Mouse (Mus musculus): ENCODE results near the gene Smtnl1. TPM values are rescaled to one million over a fixed set of nuclear protein-coding genes. Genes with fewer than 3 reads are reported as not detected.
A peak's percentile ranks its signal among the peaks of the same experiment; 100 is the strongest.

The Smtnl1 gene
- total RNA-seq (2021) = not detected

DNA sequence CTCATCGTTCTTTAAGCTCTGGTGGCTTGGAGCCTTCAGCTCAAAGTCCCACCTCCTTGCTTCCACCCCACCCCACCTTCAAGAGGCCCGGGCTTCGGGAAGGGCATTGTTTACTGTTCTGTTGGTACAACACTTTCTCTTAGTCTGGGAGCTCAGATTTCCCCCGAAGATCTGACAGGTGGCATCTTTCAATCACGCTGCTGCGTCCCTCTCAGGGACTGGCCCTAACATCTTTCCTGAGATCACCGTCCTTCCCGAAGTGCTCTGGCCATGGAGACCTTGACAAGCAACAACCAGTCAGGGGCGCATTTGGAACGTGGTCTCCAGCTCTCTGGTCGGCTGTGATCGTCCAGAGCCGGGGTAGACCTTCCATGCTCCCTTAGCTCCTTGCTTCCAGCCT is at the start of gene Smtnl1:
Smtnl1 (minus strand) TSS at position 101 of the 400 bp plus-strand sequence.
- DNase-seq = no peak
- intact Hi-C loops (cut with DNase I) = no loop called here

- DNase-seq = no peak
- intact Hi-C loops (cut with DNase I) = no loop called here
Measured at GRCm38 (mm10) chr2:84870623-84871160, 48.2 kb upstream of the Smtnl1 start.

DNA sequence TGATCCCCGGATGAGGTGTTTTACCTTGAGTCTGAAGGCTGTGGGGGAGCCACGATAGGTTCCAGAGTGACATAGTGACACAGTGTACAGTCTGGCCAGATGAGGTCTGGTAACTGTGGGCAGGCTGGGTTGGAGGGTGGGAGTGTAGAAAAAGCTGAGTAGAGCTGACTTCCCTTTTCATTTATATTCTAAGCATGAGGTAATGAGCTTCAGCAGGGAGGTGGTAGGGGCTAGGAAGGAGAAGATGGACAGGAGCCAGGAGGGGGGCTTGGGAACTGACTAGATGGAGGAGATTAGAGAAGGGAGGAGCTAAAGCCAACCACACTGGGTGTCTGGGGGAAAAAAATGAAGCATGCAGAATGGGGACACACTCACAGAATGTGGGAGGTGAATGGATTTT is 46.5 kb upstream of the Smtnl1 start:
- intact Hi-C loops (cut with DNase I) = no loop called here
- DNase-seq = no peak

DNA sequence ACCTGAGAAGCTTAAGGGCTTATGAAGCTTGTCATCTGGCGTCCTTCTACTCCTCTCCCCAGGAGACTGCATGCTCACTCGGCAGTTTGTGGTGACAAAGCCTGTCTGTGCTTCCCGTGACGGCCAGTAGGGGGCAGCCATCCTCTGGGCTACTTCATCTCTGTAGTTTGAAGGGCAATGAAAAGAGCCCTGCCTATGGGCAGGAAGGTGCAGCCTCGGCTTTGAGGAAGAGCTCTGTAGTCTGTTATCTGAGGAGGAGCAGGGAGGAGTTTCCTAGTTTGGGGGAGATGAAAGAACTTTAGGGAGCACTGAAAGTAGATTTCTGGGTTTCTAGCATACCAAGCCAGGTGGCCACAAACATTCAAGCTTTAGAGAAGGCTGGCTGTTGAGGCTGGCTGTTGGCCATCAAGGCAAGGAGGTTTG is 46.1 kb upstream of the Smtnl1 start:
- DNase-seq = peak; percentile 78
- intact Hi-C loops (cut with DNase I) = no loop called here

- intact Hi-C loops (cut with DNase I) = no loop called here
- DNase-seq = peak; percentile 58
Measured at GRCm38 (mm10) chr2:84865616-84866571, 43.4 kb upstream of the Smtnl1 start.

DNA sequence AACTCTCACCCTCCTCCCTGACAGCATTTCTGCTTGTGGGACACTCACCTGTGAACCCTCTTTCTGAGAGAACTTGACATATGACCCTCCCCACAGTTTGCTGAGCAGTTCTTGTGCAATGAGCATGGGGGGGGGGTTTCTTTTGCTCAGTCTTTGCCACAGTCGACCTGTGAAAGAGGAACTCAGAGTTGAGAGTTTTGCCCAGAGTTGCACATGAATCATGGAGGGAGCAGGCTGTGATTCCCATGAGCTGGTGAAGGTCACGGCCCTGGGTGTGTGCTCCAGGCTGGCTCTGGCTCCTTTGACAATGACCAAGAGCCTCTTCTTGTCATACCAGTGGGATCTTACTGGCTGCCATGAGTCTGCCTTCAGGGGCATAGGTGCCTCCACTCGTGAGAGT is 39.8 kb upstream of the Smtnl1 start:
- no peak for DNase-seq
- intact Hi-C loops (cut with DNase I) = no loop called here

- no peak for DNase-seq
- intact Hi-C loops (cut with DNase I) = no loop called here
Measured at GRCm38 (mm10) chr2:84861430-84861829, 39.0 kb upstream of the Smtnl1 start.

GRCm38 (mm10) chr2:84859991-84860780 is 37.7 kb upstream of the Smtnl1 start:
- DNase-seq = no peak
- intact Hi-C loops (cut with DNase I) = no loop called here

- intact Hi-C loops (cut with DNase I) = no loop called here
Measured at GRCm38 (mm10) chr2:84858551-84858950, 36.1 kb upstream of the Smtnl1 start.

GRCm38 (mm10) chr2:84855732-84856131 is 33.3 kb upstream of the Smtnl1 start:
- DNase-seq = peak; percentile 53
- intact Hi-C loops (cut with DNase I) = no loop called here

More at GRCm38 (mm10) chr2:84858551-84858950, 36.1 kb upstream of the Smtnl1 start:
- no peak for DNase-seq

DNA sequence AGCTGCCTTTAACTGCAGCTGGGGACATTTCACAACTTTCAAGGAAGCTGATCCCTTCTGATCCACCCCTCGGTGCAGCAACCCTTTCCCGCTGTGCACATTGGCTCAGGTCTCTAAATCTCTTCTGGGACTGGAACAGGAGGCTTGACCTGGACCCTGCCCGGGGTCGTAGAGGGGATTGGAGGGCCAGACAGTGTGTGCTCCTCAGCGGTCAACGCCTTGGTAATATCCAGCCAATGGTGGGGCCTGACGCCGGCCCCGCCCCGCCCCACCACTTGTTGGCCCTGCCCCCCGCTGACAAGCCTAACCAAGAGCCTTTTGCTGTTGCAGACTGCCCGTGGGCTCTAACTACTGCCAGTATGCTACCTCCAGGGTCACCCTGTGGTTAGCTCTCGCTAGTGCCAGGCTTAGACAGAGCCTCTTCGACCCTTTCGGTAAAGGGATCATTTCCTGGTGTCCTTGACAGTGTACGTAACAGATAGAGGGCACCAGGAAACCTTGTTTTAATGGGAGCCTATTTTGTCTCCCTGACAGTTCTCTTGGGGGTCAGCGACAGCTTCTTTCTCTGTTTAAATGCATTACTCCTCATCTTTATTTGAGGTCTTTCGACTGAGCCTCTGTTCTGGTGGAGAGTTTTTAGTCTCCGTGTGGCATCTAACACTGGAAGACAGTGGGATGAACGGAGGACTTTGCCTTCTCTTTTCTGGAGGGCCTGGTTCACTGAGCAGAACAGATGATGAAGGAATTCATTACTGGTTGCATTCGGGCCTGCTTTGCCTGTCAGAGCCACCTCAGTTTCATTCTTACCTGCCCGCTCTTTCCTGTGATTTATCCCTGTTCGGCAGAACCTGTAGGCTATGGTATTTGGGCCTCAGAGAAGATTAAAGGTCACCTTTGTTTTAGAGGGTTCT is 28.9 kb upstream of the Smtnl1 start:
- intact Hi-C loops (cut with DNase I) = no loop called here
- DNase-seq = no peak

DNA sequence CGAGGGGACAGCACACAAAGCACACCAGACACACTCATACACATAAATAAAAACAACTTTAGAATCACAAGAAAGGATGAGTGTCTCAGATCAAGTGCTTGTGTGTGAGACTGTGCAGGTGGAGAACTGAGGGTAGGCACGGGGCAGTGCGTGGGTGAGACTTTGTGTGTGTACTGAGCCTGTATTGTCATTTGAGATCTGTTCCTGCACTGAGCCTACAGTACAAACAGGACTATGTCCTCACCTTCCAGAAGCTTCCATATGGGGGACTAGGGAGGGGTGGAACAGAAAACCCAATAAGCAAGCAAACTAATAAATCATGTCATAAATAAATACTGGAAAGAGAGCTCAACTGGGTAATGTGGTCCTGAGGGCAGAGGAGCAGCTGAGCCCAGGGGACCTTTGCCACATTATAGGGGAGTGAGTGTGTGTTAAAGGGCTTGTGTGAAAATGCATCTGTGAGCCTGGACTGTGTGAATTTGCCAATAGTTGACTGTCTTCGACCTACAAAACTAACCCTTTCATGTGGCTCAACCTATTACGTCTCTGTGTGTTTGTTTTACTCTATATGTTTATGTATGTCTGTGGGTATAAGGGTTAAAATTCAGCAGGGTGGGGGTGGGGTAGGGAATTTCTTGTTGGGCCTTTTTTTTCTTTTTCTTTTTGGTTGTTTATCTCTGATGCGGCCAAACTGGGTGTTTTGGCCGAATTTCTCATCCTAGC is 28.1 kb upstream of the Smtnl1 start:
- DNase-seq = no peak
- intact Hi-C loops (cut with DNase I) = no loop called here

DNA sequence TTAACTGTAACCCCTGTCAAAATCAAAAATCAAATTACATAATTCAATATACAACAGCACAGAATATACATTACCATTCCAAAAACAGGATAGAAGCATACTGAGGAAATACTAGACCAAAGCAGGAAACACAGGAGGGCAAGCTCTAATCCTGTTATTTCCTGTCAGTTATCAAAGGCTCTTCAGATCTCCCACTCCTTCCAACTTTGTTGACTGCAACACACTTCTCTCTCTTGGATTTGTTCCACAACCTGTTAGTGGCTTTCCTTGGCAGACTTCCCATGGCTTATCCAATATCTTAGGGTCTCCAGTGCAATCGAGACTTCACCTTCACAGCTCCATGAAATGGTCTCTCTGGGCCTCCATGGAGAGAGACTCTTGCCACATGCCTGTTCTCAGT is 22.8 kb upstream of the Smtnl1 start:
- DNase-seq = no peak
- intact Hi-C loops (cut with DNase I) = no loop called here

- intact Hi-C loops (cut with DNase I) = no loop called here
- DNase-seq = no peak
Measured at GRCm38 (mm10) chr2:84843654-84844053, 21.2 kb upstream of the Smtnl1 start.

DNA sequence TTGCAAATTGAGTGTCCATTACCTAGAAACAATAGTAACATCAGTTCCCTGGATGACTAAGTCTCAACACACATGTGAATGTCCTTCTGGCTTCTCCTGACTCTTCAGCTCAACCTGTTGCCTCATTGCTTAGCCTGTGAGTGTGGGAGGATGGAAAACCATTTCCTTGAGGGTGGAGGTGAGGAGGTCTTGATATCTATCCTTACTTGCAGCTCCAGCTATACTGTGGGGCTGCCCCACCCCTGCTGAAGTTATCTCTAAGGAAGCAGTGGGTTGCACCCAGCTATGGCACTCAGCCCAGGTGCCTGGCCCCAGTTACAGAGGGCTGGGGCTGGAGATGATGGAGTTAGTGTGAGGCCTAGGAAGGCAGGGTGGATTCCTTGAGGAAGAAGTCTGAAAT is 19.5 kb upstream of the Smtnl1 start:
- DNase-seq = no peak
- intact Hi-C loops (cut with DNase I) = no loop called here

GRCm38 (mm10) chr2:84840748-84841563 is 18.5 kb upstream of the Smtnl1 start:
- intact Hi-C loops (cut with DNase I) = no loop called here
- DNase-seq = no peak

- intact Hi-C loops (cut with DNase I) = no loop called here
- peak; percentile 67 for DNase-seq
Measured at GRCm38 (mm10) chr2:84840016-84840747, 17.7 kb upstream of the Smtnl1 start.

Measured in left cerebral cortex, postnatal 4 days (tissue).